Mouse (Mus musculus) liver, adult 2 months (tissue): ENCODE measurements around the gene Col15a1. TPM values are rescaled to one million over a fixed set of nuclear protein-coding genes. Genes with fewer than 3 reads are reported as not detected.

Experiments used
- DNase-seq: peaks from one replicate; pipeline ENCODE4 v3.0.0-alpha.2; 2011; ENCODE audit warnings: low read depth, low spot score; ENCODE audit errors: extremely low read depth
- H3K27ac ChIP-seq: fragments of 200-500 bp; replicated peaks from 2 replicates; pipeline ENCODE4 v1.5.1; 2012; ENCODE audit warnings: low read depth, mild to moderate bottlenecking, control low read depth, inconsistent platforms, low read length; ENCODE audit not compliant: insufficient read depth
- H3K27me3 ChIP-seq: fragments of 200-500 bp; 2 replicates; pipeline ENCODE4 v1.6.1; 2012; ENCODE audit warnings: mild to moderate bottlenecking, moderate library complexity, low read length, inconsistent platforms; ENCODE audit not compliant: control insufficient read depth, insufficient read depth
- H3K36me3 ChIP-seq: fragments of 200-500 bp; 2 replicates; pipeline ENCODE4 v1.6.1; 2012; ENCODE audit warnings: low read length, inconsistent platforms; ENCODE audit not compliant: control insufficient read depth, insufficient read depth
- H3K4me1 ChIP-seq: fragments of 200-500 bp; 2 replicates; pipeline ENCODE4 v1.6.1; 2011; ENCODE audit warnings: low read length; ENCODE audit not compliant: control insufficient read depth, insufficient read depth
- H3K4me3 ChIP-seq: fragments of 200-500 bp; 2 replicates; pipeline ENCODE4 v1.5.1; 2011; ENCODE audit warnings: low read depth, mild to moderate bottlenecking, control low read depth, low read length, moderate library complexity; ENCODE audit not compliant: insufficient read depth
- H3K79me2 ChIP-seq: fragments of 200-500 bp; 2 replicates; pipeline ENCODE4 v1.6.1; 2012; ENCODE audit warnings: inconsistent platforms, mild to moderate bottlenecking, low read length, moderate library complexity; ENCODE audit not compliant: control insufficient read depth, insufficient read depth
- H3K9ac ChIP-seq: fragments of 200-500 bp; 2 replicates; pipeline ENCODE4 v1.6.1; 2012; ENCODE audit warnings: low read depth, mild to moderate bottlenecking, control low read depth, inconsistent platforms, low read length
- CTCF ChIP-seq: fragments of 200-500 bp; IDR thresholded peaks from 2 replicates; pipeline ENCODE4 v1.5.1; 2011; ENCODE audit warnings: low read depth, low read length, control low read depth
- POLR2A ChIP-seq: fragments of 200-500 bp; IDR thresholded peaks from 2 replicates; pipeline ENCODE4 v1.6.1; 2011; ENCODE audit warnings: low read length, control low read depth; ENCODE audit not compliant: insufficient read depth; ENCODE audit errors: extremely low read depth
- WGBS: fragments of 180-500 bp; shearing (Covaris S2); methylation state at CpG from one replicate; pipeline ENCODE4 v1.1.7; 2018; 5-methylcytosine and 5-hydroxymethylcytosine counted together
- polyA plus RNA-seq: library from polyadenylated mRNA; depleted of rRNA; stranded (reverse); fragments of >200 nt; gene quantifications from 2 replicates; pipeline ENCODE4 v1.2.3, GENCODE M21; 2012
- total RNA-seq: library from RNA; depleted of rRNA; stranded (reverse); fragments of >200 nt; gene quantifications from 2 replicates; pipeline ENCODE4 v1.2.3, GENCODE M21; 2014

Col15a1 gene
- total and polyA plus RNA-seq, 2 experiments = 4.9 TPM

GRCm38 (mm10) chr4:47291013-47291412, 83.1 kb downstream of the Col15a1 start:
- H3K79me2 ChIP-seq = no peaks in the 10 kb centered on the region
- no peaks in the 10 kb centered on the region for H3K36me3 ChIP-seq
- TF ChIP-seq CTCF = peak; percentile 14; the same call in 1 of the 2 replicates
- no peak for TF ChIP-seq POLR2A
- no peak for DNase-seq
- no peak overlapping the region for H3K4me3 ChIP-seq
- H3K9ac ChIP-seq = no peak overlapping the region
- no peak overlapping the region for H3K27ac ChIP-seq
- H3K27me3 ChIP-seq = no peaks in the 10 kb centered on the region
- peaks cover 24% of the 10 kb centered on the region for H3K4me1 ChIP-seq
- WGBS = 75% methylated on average over 1 of the region's 1 CpGs

- no peak for TF ChIP-seq POLR2A
- TF ChIP-seq CTCF = no peak
- Histone ChIP-seq H3K27me3 (no peaks in the 10 kb centered on the region), H3K4me1 (peaks cover 24% of the 10 kb centered on the region), H3K27ac (peak overlapping the region; percentile 50; the same call in 1 of the 2 replicates), H3K4me3 (no peak overlapping the region), H3K36me3 (no peaks in the 10 kb centered on the region), H3K79me2 (no peaks in the 10 kb centered on the region), H3K9ac (no peak overlapping the region)
- DNase-seq = no peak
- WGBS = 78% methylated on average over 4 of the region's 4 CpGs
These were observed 85.0 kb downstream of the Col15a1 start for GRCm38 (mm10) chr4:47292956-47293355.

GRCm38 (mm10) chr4:47293771-47294543, 86.0 kb downstream of the Col15a1 start:
- 13% methylated on average over 16 of the region's 16 CpGs for WGBS
- Histone ChIP-seq H3K27me3 (no peaks in the 10 kb centered on the region), H3K36me3 (no peaks in the 10 kb centered on the region), H3K4me3 (no peak overlapping the region), H3K4me1 (peaks cover 24% of the 10 kb centered on the region), H3K9ac (peak overlapping the region; percentile 22; the same call in 1 of the 2 replicates), H3K79me2 (no peaks in the 10 kb centered on the region), H3K27ac (peak overlapping the region; percentile 93)
- TF ChIP-seq POLR2A (no peak), CTCF (no peak)
- peak; percentile 97 for DNase-seq

GRCm38 (mm10) chr4:47294544-47295070, 86.6 kb downstream of the Col15a1 start:
- no peak for DNase-seq
- WGBS = 88% methylated on average over 7 of the region's 7 CpGs
- peaks cover 24% of the 10 kb centered on the region for H3K4me1 ChIP-seq
- peaks cover 3% of the 10 kb centered on the region; the same call in 1 of the 2 replicates for H3K36me3 ChIP-seq
- no peaks in the 10 kb centered on the region for H3K27me3 ChIP-seq
- H3K27ac ChIP-seq = peak overlapping the region; percentile 93
- peak overlapping the region; percentile 22; the same call in 1 of the 2 replicates for H3K9ac ChIP-seq
- TF ChIP-seq CTCF = no peak
- TF ChIP-seq POLR2A = no peak
- H3K79me2 ChIP-seq = no peaks in the 10 kb centered on the region
- no peak overlapping the region for H3K4me3 ChIP-seq

GRCm38 (mm10) chr4:47295547-47295946, 87.6 kb downstream of the Col15a1 start:
- H3K4me1 ChIP-seq = peaks cover 21% of the 10 kb centered on the region
- H3K27ac ChIP-seq = peak overlapping the region; percentile 48

More at GRCm38 (mm10) chr4:47295547-47295946, 87.6 kb downstream of the Col15a1 start:
- Histone ChIP-seq H3K4me3 (no peak overlapping the region), H3K36me3 (peaks cover 3% of the 10 kb centered on the region; the same call in 1 of the 2 replicates), H3K9ac (no peak overlapping the region), H3K27me3 (no peaks in the 10 kb centered on the region), H3K79me2 (no peaks in the 10 kb centered on the region)
- no peak for TF ChIP-seq POLR2A
- TF ChIP-seq CTCF = no peak
- WGBS = 10% methylated on average over 3 of the region's 3 CpGs
- peak; percentile 86 for DNase-seq
